Mouse (Mus musculus) layer of hippocampus, postnatal 14 days (tissue): ENCODE results near the gene Slc48a1. TPM values are rescaled to one million over a fixed set of nuclear protein-coding genes. Genes with fewer than 3 reads are reported as not detected.

Source experiments
- DNase-seq, 2 experiments: peaks; one replicate each; pipeline ENCODE4 v3.0.0; 2021 to 2022; ENCODE audit warnings: low spot score in 2 of 2, mixed read lengths in 1 of 2
- long read RNA-seq, 2 experiments: library from polyadenylated mRNA; stranded (forward); transcript quantifications; one replicate each; pipeline ENCODE4 v2.0.0; 2021
- total RNA-seq, 2 experiments: library from RNA; stranded (reverse); gene quantifications; 2 replicates each; pipeline ENCODE4 v1.2.3; 2021

Slc48a1 gene
- total RNA-seq: 100 to 1,000 TPM; 131 to 147 TPM
- long read RNA-seq, experiment 1, transcript Slc48a1-201 (3 exons, 2,536 nt): major isoform, 319 of 362 reads
- long read RNA-seq, experiment 1, partial matches to known transcripts: 37 of 362 reads
- long read RNA-seq, experiment 1, other reads (novel, unspliced or antisense): 6 of 362 reads
- long read RNA-seq, experiment 2, transcript Slc48a1-201 (3 exons, 2,536 nt): major isoform, 406 of 463 reads
- long read RNA-seq, experiment 2, partial matches to known transcripts: 4 of 463 reads
- long read RNA-seq, experiment 2, other reads (novel, unspliced or antisense): 53 of 463 reads

GRCm38 (mm10) chr15:97778311-97779098 is at the start of gene Slc48a1:
Gene Slc48a1, plus strand, starts transcription at chr15:97778520.
- no peak for DNase-seq

GRCm38 (mm10) chr15:97728804-97729203 is 49.5 kb upstream of the Slc48a1 start:
- peak; percentile 35 to 72 for DNase-seq

- no peak for DNase-seq
Observed at GRCm38 (mm10) chr15:97730365-97730764, 48.0 kb upstream of the Slc48a1 start.

- DNase-seq: no peak
Observed at GRCm38 (mm10) chr15:97731111-97731510, 47.2 kb upstream of the Slc48a1 start, which contains the start of gene Endou. Gene Endou, minus strand, starts transcription at chr15:97731339.

- DNase-seq: no peak
Observed at GRCm38 (mm10) chr15:97731988-97732387, 46.3 kb upstream of the Slc48a1 start.

GRCm38 (mm10) chr15:97738923-97739322 is 39.4 kb upstream of the Slc48a1 start:
- DNase-seq: no peak

- DNase-seq: no peak
Observed at GRCm38 (mm10) chr15:97740283-97740732, 38.0 kb upstream of the Slc48a1 start.

GRCm38 (mm10) chr15:97741662-97742061 is 36.7 kb upstream of the Slc48a1 start:
- DNase-seq: no peak

- no peak for DNase-seq
Observed at GRCm38 (mm10) chr15:97742074-97742473, 36.2 kb upstream of the Slc48a1 start.

- no peak for DNase-seq
Observed at GRCm38 (mm10) chr15:97742600-97742999, 35.7 kb upstream of the Slc48a1 start.

GRCm38 (mm10) chr15:97743210-97743609 is 35.1 kb upstream of the Slc48a1 start:
- no peak for DNase-seq

- DNase-seq: no peak
Observed at GRCm38 (mm10) chr15:97743961-97744525, 34.3 kb upstream of the Slc48a1 start.

- no peak for DNase-seq
Observed at GRCm38 (mm10) chr15:97744930-97745329, 33.4 kb upstream of the Slc48a1 start.

GRCm38 (mm10) chr15:97745331-97745730 is 33.0 kb upstream of the Slc48a1 start:
- DNase-seq: peak in 1 of 2 experiments; percentile 50

GRCm38 (mm10) chr15:97746278-97746677 is 32.0 kb upstream of the Slc48a1 start:
- no peak for DNase-seq

GRCm38 (mm10) chr15:97746748-97747147 is 31.6 kb upstream of the Slc48a1 start:
- DNase-seq: no peak

GRCm38 (mm10) chr15:97747486-97747885 is 30.8 kb upstream of the Slc48a1 start:
- DNase-seq: no peak

GRCm38 (mm10) chr15:97748309-97748708 is 30.0 kb upstream of the Slc48a1 start:
- no peak for DNase-seq

- no peak for DNase-seq
Observed at GRCm38 (mm10) chr15:97748964-97749363, 29.4 kb upstream of the Slc48a1 start.

GRCm38 (mm10) chr15:97749397-97749796 is 28.9 kb upstream of the Slc48a1 start:
- no peak for DNase-seq

- no peak for DNase-seq
Observed at GRCm38 (mm10) chr15:97749841-97750240, 28.5 kb upstream of the Slc48a1 start.

GRCm38 (mm10) chr15:97750697-97751096 is 27.6 kb upstream of the Slc48a1 start:
- peak; percentile 72 to 85 for DNase-seq
